Mouse (Mus musculus): ENCODE measurements around the gene Tgm2. TPM values are rescaled to one million over a fixed set of nuclear protein-coding genes. Genes with fewer than 3 reads are reported as not detected.

Gene Tgm2
- total RNA-seq, 2 experiments from 2014 or later: 44.6 to 85.9 TPM

DNA sequence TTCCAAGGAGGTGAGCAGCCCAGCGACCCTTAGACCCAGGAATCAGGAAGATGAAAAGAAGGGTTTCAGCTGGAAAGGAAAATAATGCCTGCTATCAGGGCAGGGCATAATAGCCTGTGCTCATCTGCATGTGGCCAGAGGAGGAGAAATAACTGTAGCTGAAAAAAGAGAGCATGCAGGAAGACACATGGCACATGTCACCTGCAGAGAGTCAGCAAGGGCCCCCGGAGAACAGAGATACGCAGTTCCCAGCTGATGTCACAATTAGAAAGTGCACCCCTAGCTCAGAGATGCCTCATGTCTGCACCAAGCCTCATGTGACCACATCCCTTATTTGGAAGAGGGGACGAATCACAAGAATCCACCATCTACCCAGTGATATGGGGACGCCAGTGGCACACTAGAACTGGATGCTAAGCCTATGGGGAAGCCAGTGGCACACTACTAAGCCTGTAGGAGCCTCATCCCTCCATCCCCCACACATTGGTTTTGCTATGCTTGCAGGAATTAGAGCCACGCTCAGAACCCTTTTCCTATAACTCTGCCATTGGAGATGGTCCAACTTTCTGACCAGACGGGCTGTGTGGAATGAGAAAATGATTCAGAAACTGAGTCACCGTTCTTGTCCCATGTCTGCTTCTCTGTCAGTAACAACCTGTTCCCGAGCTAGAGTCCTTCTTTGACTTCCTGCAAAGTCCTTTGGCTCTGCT is 21.4 kb upstream of the Tgm2 start:
- peak in 1 of 2 experiments; percentile 31 for DNase-seq

GRCm38 (mm10) chr2:158166628-158167027 is 20.4 kb upstream of the Tgm2 start:
- DNase-seq: peak; percentile 55 to 56

DNA sequence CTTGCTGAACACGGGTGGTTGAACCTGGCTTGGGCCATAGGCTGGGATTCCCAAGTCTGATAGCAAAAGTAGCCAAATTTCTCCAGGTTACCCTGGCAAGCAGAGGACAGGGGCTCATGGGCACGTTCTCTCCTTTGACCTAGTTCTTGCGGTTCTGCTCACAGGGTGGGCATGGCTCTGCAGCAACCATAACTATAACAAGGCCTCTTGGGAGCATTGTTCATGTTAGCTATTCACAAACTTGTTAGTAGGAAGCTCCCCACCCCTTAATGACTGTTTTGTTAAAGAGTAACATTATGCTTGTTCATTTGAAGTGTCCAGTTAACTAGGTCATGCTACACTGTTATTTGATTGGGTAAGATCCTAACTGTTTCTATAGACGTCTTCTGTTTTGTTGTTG is 19.5 kb upstream of the Tgm2 start:
- no peak for DNase-seq

DNA sequence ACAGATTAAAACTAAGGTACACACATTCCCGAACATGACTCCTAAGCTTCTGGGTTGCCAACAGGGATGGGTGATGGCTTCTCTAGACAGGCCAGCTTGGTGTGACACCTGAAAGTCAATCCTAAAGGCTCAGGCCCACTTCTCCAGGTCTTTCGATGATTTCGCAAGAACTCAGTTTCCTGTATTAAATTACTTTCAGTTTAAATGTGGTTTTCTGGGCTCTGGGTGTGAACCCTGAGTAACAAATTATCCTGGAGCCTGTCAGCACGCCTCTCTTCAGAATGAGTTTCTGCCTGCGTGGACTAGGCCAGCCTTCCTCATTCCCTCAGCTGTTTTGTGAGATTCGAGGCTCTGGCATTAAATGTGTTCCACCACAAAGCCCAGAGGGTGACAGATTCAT is 16.8 kb upstream of the Tgm2 start:
- DNase-seq: no peak

DNA sequence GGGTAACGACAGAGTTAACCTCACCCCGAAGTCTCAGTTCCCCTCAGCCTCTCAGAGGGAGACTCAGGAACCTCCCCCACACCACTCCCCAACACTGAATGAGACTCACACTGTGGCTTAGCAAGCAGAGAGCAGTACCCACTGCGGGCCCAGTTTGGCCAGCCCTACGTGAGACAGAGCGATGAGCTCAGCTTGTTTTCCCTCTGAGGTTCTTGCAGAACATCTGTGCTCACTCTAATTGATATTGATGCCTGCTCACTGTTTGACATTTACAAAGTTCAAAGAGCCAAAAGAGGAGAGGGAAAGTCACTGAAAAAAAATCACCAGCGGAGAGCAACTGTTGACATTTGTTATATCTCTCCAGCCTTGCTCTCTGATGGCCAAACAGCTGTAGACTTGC is 15.5 kb upstream of the Tgm2 start:
- DNase-seq: no peak

GRCm38 (mm10) chr2:158159376-158160235 is 13.4 kb upstream of the Tgm2 start:
- DNase-seq: peak in 1 of 2 experiments; percentile 20

DNA sequence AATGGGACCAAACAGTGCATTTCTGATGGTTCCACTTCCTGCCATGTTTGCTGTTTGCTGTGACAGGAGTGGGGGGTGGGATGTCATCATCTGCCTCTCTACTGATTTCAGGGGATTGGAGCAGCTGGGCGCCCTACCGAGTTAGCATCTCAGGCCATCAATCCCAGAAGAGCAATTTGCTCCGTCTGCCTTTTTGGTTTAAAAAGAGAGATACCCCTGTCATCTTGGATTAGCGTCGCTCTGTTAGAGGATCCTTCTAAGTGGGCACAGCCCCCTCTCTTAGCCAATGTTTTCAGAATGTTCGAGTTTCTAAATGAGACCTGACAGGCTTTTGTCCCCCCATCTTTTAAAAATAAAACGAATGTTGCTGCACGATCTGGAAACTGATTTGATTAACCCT is 11.4 kb upstream of the Tgm2 start:
- DNase-seq: no peak

- DNase-seq: no peak
Measured at GRCm38 (mm10) chr2:158156487-158156886, 10.3 kb upstream of the Tgm2 start.

- no peak for DNase-seq
Measured at GRCm38 (mm10) chr2:158155615-158156014, 9.4 kb upstream of the Tgm2 start.

GRCm38 (mm10) chr2:158155101-158155500 is 8.9 kb upstream of the Tgm2 start:
- no peak for DNase-seq

- no peak for DNase-seq
Measured at GRCm38 (mm10) chr2:158154641-158155040, 8.4 kb upstream of the Tgm2 start.

DNA sequence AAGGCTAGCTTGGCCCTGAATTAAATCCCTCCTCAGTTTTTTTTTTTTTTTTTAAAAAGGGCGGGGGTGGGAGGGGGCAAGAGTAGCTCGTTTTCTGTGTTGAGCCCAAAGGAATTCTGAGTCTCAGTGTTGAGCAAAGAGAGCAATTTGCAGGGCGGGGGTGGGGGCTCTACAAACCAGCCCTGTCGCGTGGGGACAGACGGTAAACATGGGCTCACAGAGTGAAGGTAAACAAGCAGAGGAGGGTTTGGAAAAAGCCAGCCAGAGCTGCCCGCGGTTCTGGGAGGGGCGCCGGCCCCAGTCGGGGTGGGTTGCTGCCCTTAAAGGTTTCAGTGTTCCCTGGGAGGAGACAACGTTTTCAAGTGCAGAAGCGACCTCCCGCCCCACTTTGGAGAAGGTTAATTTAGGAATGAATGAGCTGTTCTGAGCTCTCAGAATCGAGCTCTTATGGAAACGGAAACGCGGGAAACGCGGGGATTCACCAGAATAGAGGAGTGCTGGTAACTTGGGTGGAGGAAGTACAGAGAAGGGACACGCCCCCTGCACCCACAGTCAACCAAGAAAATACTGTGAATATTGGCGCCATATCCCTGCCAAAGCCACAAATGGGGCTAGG is 7.6 kb upstream of the Tgm2 start:
- DNase-seq: no peak

DNA sequence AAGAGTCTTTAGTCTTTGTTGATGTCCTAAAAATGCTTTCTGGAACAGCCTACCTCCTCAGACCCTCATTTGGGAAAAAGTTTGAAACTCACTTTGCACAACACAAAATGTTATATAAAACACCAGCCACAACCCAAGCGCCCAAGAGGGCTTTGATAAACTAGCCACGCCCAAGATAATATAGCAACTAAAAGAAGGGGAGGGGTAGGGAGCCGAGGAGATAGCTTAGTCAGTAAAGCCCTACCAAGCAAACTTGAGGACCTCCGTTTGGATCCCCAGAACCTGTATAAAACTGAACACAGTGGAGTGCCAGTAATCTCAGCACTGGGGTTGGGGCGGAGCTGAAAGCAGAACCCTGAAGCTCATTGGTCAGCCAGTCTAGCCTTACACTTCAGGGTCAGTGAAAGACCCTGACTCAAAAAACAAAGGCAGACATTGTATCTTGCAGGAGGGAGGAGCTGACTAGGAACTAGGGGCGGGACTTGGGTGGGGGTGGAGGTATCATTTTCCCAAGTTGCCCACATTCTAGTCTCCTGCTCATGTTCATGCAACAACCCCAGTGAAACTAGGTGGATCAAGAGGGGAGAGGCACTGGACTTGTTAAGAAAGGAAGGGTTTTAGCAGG is 6.6 kb upstream of the Tgm2 start:
- DNase-seq: no peak

DNA sequence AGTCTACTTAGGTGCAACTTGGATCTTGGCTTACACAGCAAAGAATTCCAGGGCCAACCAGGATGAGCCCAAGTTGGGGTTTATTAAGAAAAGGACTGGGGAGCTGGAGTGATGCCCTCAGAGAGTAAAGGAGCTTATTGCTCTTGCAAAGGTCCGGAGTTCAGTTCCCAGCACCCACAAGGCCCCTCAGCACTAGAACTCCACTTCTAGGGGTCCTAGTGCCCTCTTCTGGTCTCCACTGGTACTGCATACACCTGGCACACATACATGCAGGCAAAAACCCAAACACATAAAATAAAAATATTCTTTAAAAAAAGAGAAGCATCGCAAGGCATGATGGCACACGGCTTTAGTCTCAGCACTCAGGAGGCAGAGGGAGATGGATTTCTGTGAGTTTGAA is 4.8 kb upstream of the Tgm2 start:
- DNase-seq: no peak

GRCm38 (mm10) chr2:158146971-158147370 is 735 bp upstream of the Tgm2 start:
- DNase-seq: no peak

- DNase-seq: no peak
Measured at GRCm38 (mm10) chr2:158145528-158146065, 639 bp downstream of the Tgm2 start.

GRCm38 (mm10) chr2:158144750-158145527 is 1.3 kb downstream of the Tgm2 start:
- DNase-seq: no peak

DNA sequence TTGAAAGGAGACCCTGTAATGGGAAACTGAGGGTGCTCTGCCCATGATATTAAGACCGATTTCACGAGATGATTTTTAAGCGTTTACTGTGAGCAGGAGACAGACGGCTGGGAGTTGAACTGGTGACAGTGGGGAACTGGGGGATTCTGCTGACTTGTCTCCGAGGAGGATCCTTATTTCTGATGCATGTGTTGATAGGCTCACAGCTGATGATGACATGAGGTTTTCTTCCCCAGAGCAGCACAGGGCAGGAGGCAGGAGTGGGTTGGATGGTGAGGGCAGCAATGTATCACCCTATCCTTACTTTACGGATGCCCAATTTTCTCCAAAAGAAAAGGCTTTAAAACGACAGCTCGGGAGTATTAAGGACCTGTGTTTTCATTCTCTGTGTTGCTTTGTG is 2.0 kb downstream of the Tgm2 start:
- DNase-seq: no peak

- DNase-seq: no peak
Measured at GRCm38 (mm10) chr2:158143816-158144215, 2.4 kb downstream of the Tgm2 start.

GRCm38 (mm10) chr2:158142981-158143380 is 3.3 kb downstream of the Tgm2 start:
- DNase-seq: no peak

- DNase-seq: peak; percentile 51 to 66
Measured at GRCm38 (mm10) chr2:158141690-158142440, 4.4 kb downstream of the Tgm2 start.
